Mouse (Mus musculus): ENCODE measurements at regions not wholly inside any gene's neighbourhood (a gene's known extent, or its start where the extent isn't known, plus 50 kb on each side); places are given as distances from the start of the nearest gene placed in this dataset.

- H3K4me3 ChIP-seq (ENCODE audit: low read depth, low read length), result no peak overlapping the region
- 66% methylated on average over 8 of the region's 8 CpGs for WGBS
- DNase-seq (ENCODE audit: low spot score), result no peak
- TF ChIP-seq EP300 (IDR thresholded peaks at IDR 0.05; ENCODE audit: low read depth), result no peak
- TF ChIP-seq CTCF (IDR thresholded peaks at IDR 0.05; ENCODE audit: low read depth), result no peak
- no peaks in the 10 kb centered on the region for H3K9me3 ChIP-seq (replicated peaks; ENCODE audit: control insufficient read depth, low read length)
- H3K9ac ChIP-seq (replicated peaks; ENCODE audit: low read depth, low read length), result no peak overlapping the region
- H3K4me2 ChIP-seq (ENCODE audit: low read depth, low read length), result no peak overlapping the region
- no peaks in the 10 kb centered on the region for H3K4me1 ChIP-seq (ENCODE audit: control insufficient read depth, insufficient read depth)
- no peak for ATAC-seq (ENCODE audit: insufficient read depth, low read depth)
- H3K27ac ChIP-seq (ENCODE audit: low read depth), result no peak overlapping the region
- H3K27me3 ChIP-seq (ENCODE audit: control insufficient read depth, insufficient read depth, low read length), result no peaks in the 10 kb centered on the region
- no peaks in the 10 kb centered on the region for H3K36me3 ChIP-seq (replicated peaks; ENCODE audit: control insufficient read depth, insufficient read depth, low read length)
These were observed 415.0 kb downstream of the Lmo4 start for GRCm38 (mm10) chr3:143789932-143790570.

- H3K9ac ChIP-seq (replicated peaks; ENCODE audit: low read depth, low read length), result no peak overlapping the region
- H3K27ac ChIP-seq (ENCODE audit: low read depth), result no peak overlapping the region
- no peaks in the 10 kb centered on the region for H3K4me1 ChIP-seq (ENCODE audit: control insufficient read depth, insufficient read depth)
- ATAC-seq (ENCODE audit: insufficient read depth, low read depth) (no peak), DNase-seq (ENCODE audit: low spot score) (no peak)
- H3K4me2 ChIP-seq (ENCODE audit: low read depth, low read length), result no peak overlapping the region
- H3K9me3 ChIP-seq (replicated peaks; ENCODE audit: control insufficient read depth, low read length), result no peaks in the 10 kb centered on the region
- TF ChIP-seq CTCF (IDR thresholded peaks at IDR 0.05; ENCODE audit: low read depth) (no peak), EP300 (IDR thresholded peaks at IDR 0.05; ENCODE audit: low read depth) (no peak)
- no peak overlapping the region for H3K4me3 ChIP-seq (ENCODE audit: low read depth, low read length)
- H3K27me3 ChIP-seq (ENCODE audit: control insufficient read depth, insufficient read depth, low read length), result no peaks in the 10 kb centered on the region
- WGBS, result 58% methylated on average over 8 of the region's 8 CpGs
- no peaks in the 10 kb centered on the region for H3K36me3 ChIP-seq (replicated peaks; ENCODE audit: control insufficient read depth, insufficient read depth, low read length)
These were observed 418.1 kb downstream of the Lmo4 start for GRCm38 (mm10) chr3:143786889-143787288.

- no peaks in the 10 kb centered on the region for H3K36me3 ChIP-seq (replicated peaks; ENCODE audit: control insufficient read depth, insufficient read depth, low read length)
- H3K9me3 ChIP-seq (replicated peaks; ENCODE audit: control insufficient read depth, low read length), result no peaks in the 10 kb centered on the region
- H3K4me3 ChIP-seq (ENCODE audit: low read depth, low read length), result no peak overlapping the region
- no peaks in the 10 kb centered on the region for H3K4me1 ChIP-seq (ENCODE audit: control insufficient read depth, insufficient read depth)
- no peak overlapping the region for H3K9ac ChIP-seq (replicated peaks; ENCODE audit: low read depth, low read length)
- H3K27ac ChIP-seq (ENCODE audit: low read depth), result no peak overlapping the region
- TF ChIP-seq EP300 (IDR thresholded peaks at IDR 0.05; ENCODE audit: low read depth) (no peak), CTCF (IDR thresholded peaks at IDR 0.05; ENCODE audit: low read depth) (no peak)
- H3K27me3 ChIP-seq (ENCODE audit: control insufficient read depth, insufficient read depth, low read length), result no peaks in the 10 kb centered on the region
- 69% methylated on average over 3 of the region's 3 CpGs for WGBS
- no peak for DNase-seq (ENCODE audit: low spot score)
- no peak for ATAC-seq (ENCODE audit: insufficient read depth, low read depth)
- no peak overlapping the region for H3K4me2 ChIP-seq (ENCODE audit: low read depth, low read length)
These were observed 420.6 kb downstream of the Lmo4 start for GRCm38 (mm10) chr3:143784353-143784791.

- no peaks in the 10 kb centered on the region for H3K4me1 ChIP-seq (ENCODE audit: control insufficient read depth, insufficient read depth)
- TF ChIP-seq CTCF (IDR thresholded peaks at IDR 0.05; ENCODE audit: low read depth) (no peak), EP300 (IDR thresholded peaks at IDR 0.05; ENCODE audit: low read depth) (no peak)
- no peak overlapping the region for H3K4me2 ChIP-seq (ENCODE audit: low read depth, low read length)
- DNase-seq (ENCODE audit: low spot score), result no peak
- 54% methylated on average over 2 of the region's 2 CpGs for WGBS
- H3K36me3 ChIP-seq (replicated peaks; ENCODE audit: control insufficient read depth, insufficient read depth, low read length), result no peaks in the 10 kb centered on the region
- H3K9ac ChIP-seq (replicated peaks; ENCODE audit: low read depth, low read length), result no peak overlapping the region
- no peaks in the 10 kb centered on the region for H3K9me3 ChIP-seq (replicated peaks; ENCODE audit: control insufficient read depth, low read length)
- no peak for ATAC-seq (ENCODE audit: insufficient read depth, low read depth)
- no peak overlapping the region for H3K27ac ChIP-seq (ENCODE audit: low read depth)
- H3K4me3 ChIP-seq (ENCODE audit: low read depth, low read length), result no peak overlapping the region
- no peaks in the 10 kb centered on the region for H3K27me3 ChIP-seq (ENCODE audit: control insufficient read depth, insufficient read depth, low read length)
These were observed 426.9 kb downstream of the Lmo4 start for GRCm38 (mm10) chr3:143778161-143778560.

- no peak for ATAC-seq (ENCODE audit: insufficient read depth, low read depth)
- TF ChIP-seq CTCF (IDR thresholded peaks at IDR 0.05; ENCODE audit: low read depth) (no peak), EP300 (IDR thresholded peaks at IDR 0.05; ENCODE audit: low read depth) (no peak)
- Histone ChIP-seq H3K27me3 (ENCODE audit: control insufficient read depth, insufficient read depth, low read length) (no peaks in the 10 kb centered on the region), H3K4me1 (ENCODE audit: control insufficient read depth, insufficient read depth) (no peaks in the 10 kb centered on the region), H3K27ac (ENCODE audit: low read depth) (no peak overlapping the region), H3K36me3 (replicated peaks; ENCODE audit: control insufficient read depth, insufficient read depth, low read length) (no peaks in the 10 kb centered on the region), H3K9me3 (replicated peaks; ENCODE audit: control insufficient read depth, low read length) (no peaks in the 10 kb centered on the region), H3K4me3 (ENCODE audit: low read depth, low read length) (no peak overlapping the region), H3K4me2 (ENCODE audit: low read depth, low read length) (no peak overlapping the region), H3K9ac (replicated peaks; ENCODE audit: low read depth, low read length) (no peak overlapping the region)
- no peak for DNase-seq (ENCODE audit: low spot score)
- WGBS, result 56% methylated on average over 1 of the region's 1 CpGs
These were observed 445.7 kb downstream of the Lmo4 start for GRCm38 (mm10) chr3:143759337-143759736.

GRCm38 (mm10) chr3:143753197-143753596 is 451.8 kb downstream of the Lmo4 start:
- Histone ChIP-seq H3K9me3 (replicated peaks; ENCODE audit: control insufficient read depth, low read length) (no peaks in the 10 kb centered on the region), H3K27ac (ENCODE audit: low read depth) (no peak overlapping the region), H3K9ac (replicated peaks; ENCODE audit: low read depth, low read length) (no peak overlapping the region), H3K36me3 (replicated peaks; ENCODE audit: control insufficient read depth, insufficient read depth, low read length) (no peaks in the 10 kb centered on the region), H3K4me1 (ENCODE audit: control insufficient read depth, insufficient read depth) (no peaks in the 10 kb centered on the region), H3K27me3 (ENCODE audit: control insufficient read depth, insufficient read depth, low read length) (no peaks in the 10 kb centered on the region), H3K4me3 (ENCODE audit: low read depth, low read length) (no peak overlapping the region), H3K4me2 (ENCODE audit: low read depth, low read length) (no peak overlapping the region)
- no peak for TF ChIP-seq EP300 (IDR thresholded peaks at IDR 0.05; ENCODE audit: low read depth)
- no peak for TF ChIP-seq CTCF (IDR thresholded peaks at IDR 0.05; ENCODE audit: low read depth)
- no peak for DNase-seq (ENCODE audit: low spot score)
- WGBS, result 85% methylated on average over 3 of the region's 3 CpGs
- no peak for ATAC-seq (ENCODE audit: insufficient read depth, low read depth)

All from heart, postnatal 0 days (tissue).